Mouse (Mus musculus) liver, adult 2 months (tissue): Measurements from ENCODE around the gene Malrd1.

Source experiments
- CTCF ChIP-seq: fragments of 200-500 bp; IDR thresholded peaks from 2 replicates; pipeline ENCODE4 v1.5.1; 2011; ENCODE audit warnings: low read depth, low read length, control low read depth
- POLR2A ChIP-seq: fragments of 200-500 bp; IDR thresholded peaks from 2 replicates; pipeline ENCODE4 v1.6.1; 2011; ENCODE audit warnings: low read length, control low read depth; ENCODE audit not compliant: insufficient read depth; ENCODE audit errors: extremely low read depth

- no peak for TF ChIP-seq POLR2A
- TF ChIP-seq CTCF: no peak
Observed at GRCm38 (mm10) chr2:16173355-16173754, 647.1 kb downstream of the Malrd1 start.
